Mouse (Mus musculus) E14TG2a.4 (cell line): ENCODE data around the gene Fbxl17.

ENCODE experiments used
- H3K27me3 ChIP-seq: 2 replicates; pipeline ENCODE4 v1.6.1; 2014; ENCODE audit warnings: low read length, control low read depth; ENCODE audit not compliant: insufficient read depth
- H3K36me3 ChIP-seq: 2 replicates; pipeline ENCODE4 v1.6.1; 2014; ENCODE audit warnings: low read length, control low read depth; ENCODE audit not compliant: insufficient read depth
- H3K4me1 ChIP-seq: replicated peaks from 2 replicates; pipeline ENCODE4 v1.6.1; 2014; ENCODE audit warnings: low read depth, low read length, control low read depth
- H3K4me3 ChIP-seq: replicated peaks from 2 replicates; pipeline ENCODE4 v1.5.1; 2014; ENCODE audit warnings: mild to moderate bottlenecking, low read length
- H3K9me3 ChIP-seq: 2 replicates; pipeline ENCODE4 v1.6.1; 2014; ENCODE audit warnings: low read length, control low read depth
- CTCF ChIP-seq: conservative IDR thresholded peaks from 2 replicates; pipeline ENCODE4 v1.5.1; 2014; ENCODE audit warnings: low read length
- NANOG ChIP-seq: IDR thresholded peaks from 2 replicates; pipeline ENCODE4 v1.6.1; 2014; ENCODE audit warnings: borderline replicate concordance, low read length, mixed read lengths
- POU5F1 ChIP-seq: IDR thresholded peaks from 2 replicates; pipeline ENCODE4 v1.6.1; 2014; ENCODE audit warnings: low read length, borderline replicate concordance

Gene Fbxl17

GRCm38 (mm10) chr17:63445212-63445611 is 54.6 kb downstream of the Fbxl17 start:
- Histone ChIP-seq H3K4me1 (no peaks in the 10 kb centered on the region), H3K36me3 (no peaks in the 10 kb centered on the region), H3K9me3 (no peaks in the 10 kb centered on the region), H3K4me3 (no peak overlapping the region), H3K27me3 (no peaks in the 10 kb centered on the region)
- TF ChIP-seq NANOG = no peak
- TF ChIP-seq POU5F1 = no peak
- TF ChIP-seq CTCF = no peak

DNA sequence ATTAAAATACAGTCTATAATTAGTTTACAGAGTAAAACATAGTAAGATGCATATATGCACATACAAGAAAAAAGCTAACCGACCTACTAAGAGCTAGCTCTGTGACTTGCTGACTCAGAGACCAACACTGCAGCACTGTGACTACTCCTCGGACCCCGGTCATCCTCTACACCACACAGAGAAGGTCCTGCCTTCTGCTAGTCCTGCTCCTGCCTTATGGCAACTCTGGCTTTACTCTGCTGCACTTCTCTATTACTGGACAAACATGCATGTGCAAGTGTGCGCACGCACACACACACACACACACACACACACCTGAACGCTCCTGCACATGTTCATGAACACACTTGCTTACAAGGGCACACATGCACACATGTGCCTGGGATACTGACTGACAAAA is 62.4 kb downstream of the Fbxl17 start:
- Histone ChIP-seq H3K9me3 (no peaks in the 10 kb centered on the region), H3K36me3 (no peaks in the 10 kb centered on the region), H3K4me3 (no peak overlapping the region), H3K27me3 (no peaks in the 10 kb centered on the region), H3K4me1 (peaks cover 3% of the 10 kb centered on the region)
- TF ChIP-seq POU5F1 (no peak), NANOG (no peak), CTCF (no peak)

- Histone ChIP-seq H3K4me1 (peaks cover 14% of the 10 kb centered on the region), H3K36me3 (no peaks in the 10 kb centered on the region), H3K27me3 (no peaks in the 10 kb centered on the region), H3K9me3 (no peaks in the 10 kb centered on the region), H3K4me3 (no peak overlapping the region)
- TF ChIP-seq CTCF (peak; percentile 52), NANOG (no peak)
These were observed 65.7 kb downstream of the Fbxl17 start for GRCm38 (mm10) chr17:63434081-63434480.

- H3K4me1 ChIP-seq = peaks cover 14% of the 10 kb centered on the region
- H3K27me3 ChIP-seq = no peaks in the 10 kb centered on the region
- no peaks in the 10 kb centered on the region for H3K9me3 ChIP-seq
- H3K4me3 ChIP-seq = no peak overlapping the region
- TF ChIP-seq NANOG = no peak
- no peak for TF ChIP-seq CTCF
- no peak for TF ChIP-seq POU5F1
- H3K36me3 ChIP-seq = no peaks in the 10 kb centered on the region
These were observed 68.2 kb downstream of the Fbxl17 start for GRCm38 (mm10) chr17:63431650-63432049.

DNA sequence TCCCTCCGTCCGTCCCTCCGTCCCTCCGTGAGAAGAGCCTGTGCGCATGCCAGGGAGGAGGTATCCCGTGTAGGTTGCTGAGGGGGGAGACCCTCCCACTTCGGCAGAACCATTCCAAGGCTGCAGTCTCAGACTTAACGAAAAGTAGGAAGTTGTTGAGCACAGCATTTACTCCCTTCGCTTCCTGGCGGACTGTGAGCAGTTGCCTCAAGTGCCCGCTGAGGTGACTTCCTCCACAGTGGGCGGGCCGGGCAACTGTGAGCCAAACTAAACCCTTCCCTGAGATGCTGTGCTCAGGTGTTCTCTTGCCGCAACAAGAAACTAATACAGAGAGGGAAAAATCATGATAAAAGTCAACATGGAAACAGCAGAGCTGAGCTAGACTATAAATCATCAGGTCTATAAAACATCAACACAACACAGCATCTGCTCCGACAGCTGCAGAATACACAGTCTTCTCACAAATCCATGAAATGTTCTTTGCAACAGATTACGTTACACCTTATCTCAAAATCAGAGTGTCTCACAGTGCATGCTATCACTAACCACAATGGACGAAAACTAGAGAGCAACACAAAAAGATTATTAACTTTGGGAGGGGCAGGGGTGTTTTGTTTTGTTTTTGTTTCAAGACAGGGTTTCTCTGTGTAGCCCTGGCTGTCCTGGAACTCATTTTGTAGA is 69.3 kb downstream of the Fbxl17 start:
- Histone ChIP-seq H3K4me1 (peaks cover 14% of the 10 kb centered on the region), H3K27me3 (no peaks in the 10 kb centered on the region), H3K36me3 (no peaks in the 10 kb centered on the region), H3K9me3 (no peaks in the 10 kb centered on the region), H3K4me3 (peak overlapping the region; percentile 65)
- TF ChIP-seq POU5F1 (no peak), CTCF (no peak), NANOG (no peak)

- Histone ChIP-seq H3K4me3 (no peak overlapping the region), H3K27me3 (no peaks in the 10 kb centered on the region), H3K36me3 (no peaks in the 10 kb centered on the region), H3K9me3 (no peaks in the 10 kb centered on the region), H3K4me1 (peaks cover 23% of the 10 kb centered on the region)
- TF ChIP-seq CTCF (no peak), POU5F1 (no peak), NANOG (no peak)
These were observed 76.0 kb downstream of the Fbxl17 start for GRCm38 (mm10) chr17:63423851-63424250.

DNA sequence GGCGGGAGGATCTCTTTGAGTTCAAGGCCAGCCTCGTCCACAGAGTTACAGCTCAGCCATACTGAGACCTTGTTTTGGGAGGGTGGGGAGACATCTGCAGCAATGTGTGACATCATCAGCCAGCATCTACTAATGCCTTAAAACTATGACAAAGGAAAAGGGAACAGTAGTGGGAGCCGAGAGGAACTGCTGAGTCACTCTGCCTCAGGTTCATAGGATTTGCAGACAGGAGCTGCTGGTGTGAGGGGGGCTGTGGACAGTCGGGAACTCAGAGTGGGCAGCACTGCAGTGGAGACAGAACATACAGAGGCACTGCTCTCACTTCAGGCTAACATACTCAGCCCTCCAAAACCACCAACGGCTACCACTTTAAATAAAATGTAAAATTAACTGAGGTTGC is 77.1 kb downstream of the Fbxl17 start:
- Histone ChIP-seq H3K27me3 (no peaks in the 10 kb centered on the region), H3K4me3 (no peak overlapping the region), H3K36me3 (no peaks in the 10 kb centered on the region), H3K4me1 (peaks cover 23% of the 10 kb centered on the region), H3K9me3 (no peaks in the 10 kb centered on the region)
- TF ChIP-seq POU5F1 = no peak
- TF ChIP-seq NANOG = no peak
- TF ChIP-seq CTCF = no peak

DNA sequence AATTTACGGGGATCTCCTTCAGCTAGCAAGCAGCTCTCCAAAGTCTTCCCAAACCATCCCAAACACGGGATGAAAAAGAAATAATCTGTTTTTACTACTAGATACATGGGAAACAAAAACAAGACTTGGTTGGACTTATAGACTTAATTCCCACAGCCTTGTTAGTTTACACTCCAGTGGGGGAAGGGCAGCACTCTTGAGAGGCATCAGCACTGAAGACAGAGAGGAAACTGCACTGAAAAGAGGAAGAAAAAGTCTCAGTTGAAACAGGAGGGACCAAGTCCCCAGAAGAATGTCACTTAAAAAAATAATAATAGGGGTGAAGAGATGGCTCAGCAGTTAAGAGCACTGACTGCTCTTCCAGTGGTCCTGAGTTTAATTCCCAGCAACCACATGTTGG is 78.0 kb downstream of the Fbxl17 start:
- Histone ChIP-seq H3K9me3 (no peaks in the 10 kb centered on the region), H3K4me3 (no peak overlapping the region), H3K36me3 (no peaks in the 10 kb centered on the region), H3K4me1 (peaks cover 23% of the 10 kb centered on the region), H3K27me3 (no peaks in the 10 kb centered on the region)
- TF ChIP-seq NANOG (no peak), CTCF (no peak), POU5F1 (no peak)

DNA sequence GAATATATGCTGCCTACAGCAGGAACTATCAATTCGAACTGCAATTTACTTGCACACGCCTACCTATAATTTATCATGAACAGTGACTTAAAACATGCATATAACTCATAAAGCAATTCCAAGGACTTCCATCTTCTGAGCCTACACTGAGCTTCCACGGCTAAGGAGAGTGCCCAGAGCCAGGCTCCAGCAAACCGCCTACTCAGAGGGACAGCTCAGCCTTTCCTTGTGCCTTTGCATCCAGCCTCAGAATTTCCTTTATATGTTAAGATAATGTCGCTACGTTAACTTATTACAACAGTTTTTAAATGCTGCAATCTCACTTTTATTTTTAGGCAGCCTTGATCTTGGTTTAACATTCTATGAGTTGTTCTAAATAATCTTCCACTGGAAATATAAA is 80.3 kb downstream of the Fbxl17 start:
- no peak overlapping the region for H3K4me3 ChIP-seq
- H3K9me3 ChIP-seq = no peaks in the 10 kb centered on the region
- TF ChIP-seq POU5F1 = no peak
- TF ChIP-seq NANOG = no peak
- no peak for TF ChIP-seq CTCF
- H3K4me1 ChIP-seq = peaks cover 32% of the 10 kb centered on the region
- no peaks in the 10 kb centered on the region for H3K27me3 ChIP-seq
- no peaks in the 10 kb centered on the region for H3K36me3 ChIP-seq
